Mouse (Mus musculus) heart, postnatal 14 days (tissue): ENCODE measurements around the gene Mroh2a. TPM values are rescaled to one million over a fixed set of nuclear protein-coding genes. Genes with fewer than 3 reads are reported as not detected.
"Not testable (repeated sequence)": the region's sequence is repeated elsewhere in the genome, so short reads cannot be mapped to it uniquely, and the experiment has no call there.

Experiments
- DNase-seq, 2 experiments: peaks; one replicate each; pipeline ENCODE4 v3.0.0; 2021 to 2022
- intact Hi-C: fragments of 180-260 bp; cut with DNase I; formaldehyde crosslinking; loops from one replicate; pipeline ENCODE4 v1.15.1; 2025
- total RNA-seq, 2 experiments: library from RNA; stranded (reverse); gene quantifications; 2 replicates each; pipeline ENCODE4 v1.2.3; 2021

The Mroh2a gene
- total RNA-seq, 2 experiments from 2014 or later: 0.07 to 0.15 TPM

- DNase-seq: no peak
Measured at GRCm38 (mm10) chr1:88217576-88217975, 9.2 kb upstream of the Mroh2a start.

DNA sequence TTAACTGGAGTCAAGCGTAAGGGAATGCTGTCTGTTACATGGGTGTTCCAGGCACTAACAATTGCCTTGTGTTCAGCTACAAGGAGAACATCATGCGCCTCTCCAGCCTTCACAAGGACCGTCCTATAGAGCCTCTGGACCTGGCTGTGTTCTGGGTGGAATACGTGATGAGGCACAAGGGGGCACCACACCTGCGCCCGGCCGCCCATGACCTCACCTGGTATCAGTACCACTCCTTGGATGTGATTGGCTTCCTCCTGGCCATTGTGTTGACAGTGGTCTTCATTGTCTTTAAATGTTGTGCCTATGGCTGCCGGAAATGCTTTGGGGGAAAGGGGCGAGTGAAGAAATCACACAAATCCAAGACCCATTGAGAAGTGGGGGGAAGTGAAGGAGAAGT is 8.7 kb upstream of the Mroh2a start:
- peak; percentile 7 to 11 for DNase-seq
- intact Hi-C loops: no loop called here

More at GRCm38 (mm10) chr1:88217576-88217975, 9.2 kb upstream of the Mroh2a start:
- intact Hi-C loops: no loop called here

- DNase-seq: no peak
- intact Hi-C loops: no loop called here
Measured at GRCm38 (mm10) chr1:88218591-88218990, 8.2 kb upstream of the Mroh2a start.

DNA sequence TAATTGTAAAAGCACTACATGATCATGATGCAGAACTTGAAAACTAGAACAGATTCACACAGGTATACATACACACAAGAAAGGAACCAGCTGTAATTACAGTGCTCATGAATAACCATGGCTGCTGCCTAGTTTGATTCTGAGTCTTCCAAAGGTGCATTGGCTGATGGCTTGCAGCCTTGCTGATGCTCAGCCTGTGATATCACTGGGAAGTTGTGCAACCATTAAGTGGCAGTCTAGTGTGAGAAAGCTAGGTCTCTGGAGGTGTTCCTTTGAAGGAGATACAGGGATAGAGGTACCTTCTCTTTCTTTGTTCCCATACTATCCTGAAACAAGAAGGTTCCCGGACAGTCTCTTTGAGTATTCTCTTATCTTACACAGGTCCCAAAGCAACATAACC is 7.7 kb upstream of the Mroh2a start:
- intact Hi-C loops: no loop called here
- peak in 1 of 2 experiments; percentile 4 for DNase-seq

DNA sequence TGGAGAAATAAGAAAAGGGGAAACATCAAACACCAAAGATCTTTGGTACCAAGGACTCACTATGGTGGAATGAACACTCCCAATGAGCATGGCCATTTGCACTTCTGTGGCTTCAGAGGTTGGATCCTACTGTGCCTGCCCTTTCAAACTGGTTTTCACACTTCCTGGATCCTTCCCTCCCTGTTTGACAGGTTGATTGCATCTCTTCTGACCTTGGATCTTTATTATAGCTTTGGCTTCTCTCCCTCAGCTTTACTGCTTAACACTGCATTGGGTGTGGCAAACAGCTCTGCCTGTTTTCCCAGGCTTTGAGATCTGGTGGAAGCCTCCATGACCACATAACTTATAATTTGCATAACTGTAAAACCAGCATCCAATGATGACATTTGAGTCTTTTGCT is 6.5 kb upstream of the Mroh2a start:
- DNase-seq: peak in 1 of 2 experiments; percentile 5
- intact Hi-C loops: no loop called here

DNA sequence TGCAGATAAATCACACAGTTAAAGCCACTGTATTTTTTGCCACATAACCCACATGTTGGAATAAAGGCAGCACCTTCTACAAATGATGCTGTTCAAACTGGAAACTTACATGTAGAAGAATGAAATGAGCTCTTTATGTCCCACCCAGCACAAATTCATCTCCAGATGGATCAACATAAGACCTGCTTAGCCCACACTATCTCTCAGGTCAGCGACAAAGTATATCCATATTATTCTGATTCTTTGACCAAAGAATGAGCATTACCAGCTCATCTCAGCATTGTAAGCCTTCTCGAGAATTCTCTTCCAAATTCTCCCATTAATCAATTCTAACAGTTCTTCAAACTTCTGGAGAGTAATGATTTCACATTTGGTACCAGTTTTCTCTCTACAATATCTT is 4.6 kb upstream of the Mroh2a start:
- intact Hi-C loops: no loop called here
- DNase-seq: no peak

DNA sequence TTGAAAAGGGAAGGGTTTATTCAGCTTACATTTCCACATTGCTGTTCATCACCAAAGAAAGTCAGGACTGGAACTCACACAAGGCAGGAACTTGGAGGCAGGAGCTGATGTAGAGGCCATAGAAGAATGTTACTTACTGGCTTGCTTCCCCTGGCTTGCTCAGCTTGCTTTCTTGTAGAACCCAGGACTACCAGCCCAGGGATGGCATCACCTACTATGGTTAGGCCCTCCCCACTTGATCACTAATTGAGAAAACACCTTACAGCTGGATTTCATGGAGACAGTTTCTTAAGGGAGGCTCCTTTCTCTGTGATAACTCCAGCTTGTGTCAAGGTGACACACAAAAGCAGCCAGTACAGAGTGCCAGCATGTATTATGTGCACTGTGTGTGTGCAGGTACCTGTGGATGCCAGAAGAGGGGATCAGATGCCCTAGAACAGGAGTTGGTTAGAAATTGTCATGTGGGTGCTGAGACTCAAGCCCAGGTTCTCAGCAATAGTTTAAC is 3.7 kb upstream of the Mroh2a start:
- intact Hi-C loops: not testable (repeated sequence)
- peak in 1 of 2 experiments; percentile 6 for DNase-seq

DNA sequence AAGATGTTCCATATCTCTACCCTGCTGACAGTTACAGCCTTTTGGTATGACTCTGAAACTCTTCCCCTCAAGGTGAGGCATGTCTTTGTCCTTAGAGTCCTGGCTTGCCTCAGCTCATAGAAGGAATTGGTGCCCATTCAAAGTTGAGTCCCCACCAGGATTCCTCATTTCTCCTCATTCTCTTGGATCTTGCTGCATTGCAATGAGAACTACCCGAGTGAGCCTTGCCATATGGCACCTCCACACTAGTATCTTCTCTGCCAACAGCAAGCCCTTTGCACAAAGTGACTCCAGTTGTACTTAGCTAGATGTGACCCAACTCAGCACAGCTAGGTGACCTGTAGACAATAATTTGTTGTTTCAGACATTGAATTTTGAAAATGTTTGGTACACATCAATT is 3.2 kb upstream of the Mroh2a start:
- DNase-seq: peak; percentile 4 to 6
- intact Hi-C loops: no loop called here

DNA sequence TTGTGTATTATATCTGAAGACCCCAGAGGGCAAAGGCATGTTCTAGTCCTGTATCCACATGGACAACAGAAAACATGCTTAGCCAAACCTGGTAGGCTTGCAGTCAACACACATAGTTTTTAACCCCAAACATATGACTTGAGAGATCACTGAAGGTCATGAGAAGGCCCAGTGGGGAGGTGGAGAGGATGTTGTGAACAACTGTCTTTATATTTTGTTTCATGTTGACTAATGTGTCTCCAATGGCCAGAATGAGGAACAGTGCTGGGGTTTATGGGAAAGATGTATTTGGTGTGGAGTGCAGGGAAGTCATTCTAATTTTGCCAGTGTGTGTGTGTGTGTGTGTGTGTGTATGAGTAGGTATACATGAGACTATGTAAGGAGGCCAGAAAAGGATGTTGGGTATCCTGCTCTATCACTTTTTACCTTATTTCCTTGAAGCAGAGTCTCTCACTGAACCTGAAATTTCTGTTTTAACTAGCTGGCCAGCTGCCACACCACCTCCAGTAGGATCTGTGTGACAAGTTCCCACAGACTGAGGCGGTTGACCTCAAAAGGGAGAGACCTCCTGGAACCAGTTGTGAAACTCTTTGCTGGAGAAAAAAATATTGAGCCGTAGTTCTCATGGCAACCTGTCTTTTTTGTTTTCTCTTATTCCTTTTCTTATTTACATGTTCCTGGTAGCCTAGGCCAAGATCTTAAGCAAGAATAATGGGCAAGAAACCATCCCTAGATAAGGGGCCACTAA is 2.6 kb upstream of the Mroh2a start:
- DNase-seq: peak; percentile 5 to 19
- intact Hi-C loops: no loop called here

DNA sequence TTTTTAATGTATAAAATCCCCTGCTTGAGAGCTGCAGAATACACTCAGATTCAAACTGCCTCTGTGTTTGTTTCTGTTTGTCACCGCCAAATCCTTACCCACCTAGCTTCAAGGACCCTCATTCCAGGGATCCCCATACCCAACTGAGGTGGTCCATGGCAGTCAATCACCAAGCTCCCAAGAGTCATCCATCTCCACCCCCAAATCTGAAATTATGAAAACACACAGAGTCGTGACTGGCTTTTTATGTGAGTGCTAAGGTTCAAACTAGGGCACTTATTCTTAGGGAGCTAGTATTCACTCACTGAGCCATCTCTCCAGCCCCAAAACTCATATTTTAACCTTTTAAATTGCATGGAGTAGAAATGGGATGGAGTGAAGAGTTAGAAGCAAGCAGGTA is 1.5 kb upstream of the Mroh2a start:
- not testable (repeated sequence) for DNase-seq

DNA sequence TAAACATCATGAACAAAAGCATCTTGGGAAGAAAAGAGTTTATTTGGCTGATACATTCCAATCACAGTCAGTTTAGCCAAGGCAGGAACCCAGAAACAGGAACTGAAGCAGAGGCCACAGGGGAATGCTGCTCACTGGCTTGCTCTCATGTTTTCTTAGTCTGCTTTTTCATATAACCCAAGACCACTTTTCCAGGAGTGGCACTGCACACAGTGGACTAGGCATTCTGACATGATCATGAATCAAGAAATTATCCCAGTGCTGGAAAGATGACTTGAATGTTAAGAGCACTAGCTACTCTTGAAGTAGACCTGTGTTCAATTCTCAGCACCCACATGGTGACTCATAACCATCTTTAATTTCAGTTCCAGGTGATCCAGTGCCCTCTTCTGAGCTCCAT is 1.0 kb upstream of the Mroh2a start:
- DNase-seq: no peak
- intact Hi-C loops: no loop called here

More for the DNA sequence above, 1.5 kb upstream of the Mroh2a start:
- intact Hi-C loops: not testable (repeated sequence)

GRCm38 (mm10) chr1:88227482-88227881 is 696 bp downstream of the Mroh2a start:
- peak; percentile 1 to 8 for DNase-seq
- intact Hi-C loops: no loop called here

DNA sequence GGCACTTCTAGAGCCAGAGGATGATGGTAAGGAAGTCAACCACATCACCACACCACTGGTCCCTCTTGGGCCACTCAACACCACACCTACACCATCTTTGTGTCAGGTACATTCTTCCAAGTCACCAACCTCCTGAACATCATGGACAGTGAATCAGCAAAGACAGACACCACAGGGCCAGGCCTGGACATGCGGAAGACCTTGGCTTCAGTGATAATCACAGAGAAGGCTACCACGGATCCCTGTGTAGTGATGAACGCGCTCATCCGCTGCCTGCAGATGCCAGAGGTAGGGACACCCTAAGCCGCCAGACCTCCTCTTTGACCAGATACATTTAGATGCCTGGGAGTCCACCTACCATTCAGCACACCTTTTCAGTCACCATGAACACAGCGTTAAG is 1.3 kb downstream of the Mroh2a start:
- intact Hi-C loops: no loop called here
- peak; percentile 6 to 18 for DNase-seq

GRCm38 (mm10) chr1:88229566-88229965 is 2.8 kb downstream of the Mroh2a start:
- intact Hi-C loops: no loop called here
- DNase-seq: peak in 1 of 2 experiments; percentile 3

DNA sequence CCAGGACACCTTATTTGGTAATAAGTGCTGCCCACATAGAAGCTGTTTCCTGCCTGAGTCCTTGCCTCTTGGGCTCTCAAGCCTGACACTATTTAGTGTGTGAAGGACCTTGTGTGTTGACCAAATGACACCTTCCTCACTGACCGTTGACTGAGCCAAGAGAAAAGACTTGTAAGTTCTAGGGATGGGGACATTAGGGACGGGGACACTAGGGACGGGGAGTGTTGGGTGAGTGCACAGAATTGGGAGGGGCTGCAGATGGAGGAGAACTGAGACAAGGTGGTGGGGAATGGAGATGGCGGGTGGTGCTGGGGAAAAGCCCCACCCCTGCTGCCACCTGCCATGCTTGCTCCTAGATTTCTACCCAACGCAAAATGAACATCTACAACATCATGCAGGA is 3.2 kb downstream of the Mroh2a start:
- DNase-seq: no peak
- intact Hi-C loops: no loop called here

GRCm38 (mm10) chr1:88230421-88230820 is 3.6 kb downstream of the Mroh2a start:
- intact Hi-C loops: no loop called here
- no peak for DNase-seq

DNA sequence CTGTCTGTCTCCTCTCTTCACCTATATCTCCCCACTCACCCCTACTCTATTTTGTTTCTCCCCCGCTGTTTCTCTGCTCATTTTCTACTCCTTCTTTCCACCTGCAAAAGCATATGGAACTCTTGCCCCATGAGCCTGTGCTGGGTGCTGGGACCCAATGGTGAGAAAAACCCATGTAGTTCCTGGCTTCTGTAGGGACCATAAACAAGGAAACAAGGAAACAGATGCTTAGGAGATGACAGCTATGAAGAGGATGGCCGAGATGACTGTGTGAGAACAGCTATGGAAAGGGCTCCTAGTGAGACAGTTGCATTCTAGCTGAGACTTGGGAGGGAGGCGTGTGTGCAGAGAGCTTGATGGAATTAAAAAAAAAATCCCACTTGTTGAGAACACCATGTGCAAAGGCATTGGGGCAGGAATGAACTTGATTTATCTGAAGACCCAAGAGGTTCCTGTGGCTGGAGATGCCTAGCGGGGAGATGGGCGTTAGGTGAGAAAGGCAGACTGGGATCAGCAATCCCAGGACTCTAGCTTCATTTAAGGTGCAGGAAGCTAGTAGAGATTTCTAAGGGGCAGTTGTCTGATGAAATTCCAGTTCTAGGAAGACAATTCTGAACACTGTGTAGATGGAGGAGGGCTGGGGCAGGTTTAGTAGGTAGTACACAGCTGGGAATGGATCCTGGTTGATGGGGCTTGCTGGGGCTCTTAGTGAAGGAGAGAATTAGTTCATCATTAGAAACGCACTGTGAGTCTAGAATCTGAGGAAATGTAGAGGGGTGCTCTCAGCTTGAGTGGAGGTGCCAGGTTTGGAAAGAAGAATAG is 4.4 kb downstream of the Mroh2a start:
- intact Hi-C loops: no loop called here
- DNase-seq: no peak

DNA sequence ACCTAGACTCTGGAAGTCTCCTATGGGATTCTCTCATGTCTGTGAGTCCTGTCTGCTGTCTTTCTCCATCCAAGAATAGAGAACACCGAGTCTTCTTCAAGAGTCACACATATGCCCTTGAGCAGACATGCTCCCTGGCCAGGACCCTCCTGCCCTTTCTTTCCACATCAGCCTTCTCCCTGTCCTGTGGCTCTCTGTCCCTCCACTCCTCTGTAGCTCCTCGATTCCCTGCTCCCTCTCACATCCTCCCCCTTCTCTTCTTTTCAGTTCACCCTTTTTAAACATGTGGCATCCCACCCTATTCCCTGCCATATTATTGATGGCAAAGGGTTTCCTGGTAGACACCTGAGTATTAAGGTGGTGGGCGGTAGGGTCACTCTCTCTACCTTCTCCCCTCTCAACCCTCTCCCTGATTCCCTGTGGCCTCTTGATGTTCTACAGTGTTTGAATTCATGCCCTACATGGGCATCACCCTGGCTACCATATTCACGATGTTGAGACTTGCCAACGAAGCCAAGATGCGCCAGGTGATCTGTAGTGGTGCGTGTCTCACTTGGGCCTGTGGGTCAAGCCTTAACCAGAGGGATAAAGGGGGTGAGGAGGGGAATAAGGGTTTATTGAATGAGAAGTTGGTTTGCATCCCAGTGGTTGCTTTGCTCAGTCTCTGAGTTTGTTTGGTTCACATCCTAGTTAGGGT is 5.2 kb downstream of the Mroh2a start:
- no peak for DNase-seq

GRCm38 (mm10) chr1:88232664-88233380 is 6.0 kb downstream of the Mroh2a start:
- DNase-seq: no peak
- intact Hi-C loops: no loop called here

More for the DNA sequence above, 5.2 kb downstream of the Mroh2a start:
- intact Hi-C loops: no loop called here
